Comparison of ENCODE assay signal across 9 mouse cellular contexts in genomic region chr11:68750938-68751337, GRCm38 (mm10). TPM values are rescaled to one million over a fixed set of nuclear protein-coding genes. Genes with fewer than 3 reads are reported as not detected.
DNase-seq lines count a peak whose midpoint lies in the region.
"Had no signal": no experiment of that assay in that cellular context is flagged by ENCODE, and none has a peak within 500 bp of the region (broad histone marks: within the 10 kb centered on the region; RNA-seq: fewer than 3 reads in every experiment).

No protein-coding gene starts in this region.

- H3K4me1 ChIP-seq in hindbrain, embryonic 10.5 days (replicated peaks): peaks cover 13% of the 10 kb centered on the region

- peak; percentile 40 for DNase-seq in adrenal gland, postnatal 14 days
- DNase-seq in adrenal gland, postnatal 4 days (ENCODE audit: low spot score in 2 of 2): no peak
- peak; percentile 38 for DNase-seq in ovary, postnatal 36 days (ENCODE audit: low spot score)
- DNase-seq in ovary, adult 18-20 months (ENCODE audit: low spot score): no peak
- DNase-seq in kidney, adult 9 months: peak; percentile 35
- peak; percentile 32 for DNase-seq in naive thymus-derived CD4-positive, alpha-beta T cell, adult 2 months (ENCODE audit: low read depth)
- no peak for DNase-seq in hindbrain, embryonic 10.5 days (ENCODE audit: low spot score)
- no peak for DNase-seq in embryo, embryonic 10 days (ENCODE audit: low spot score)

- H3K4me3 ChIP-seq in hindbrain, embryonic 10.5 days: no peak overlapping the region

- no peaks in the 10 kb centered on the region for H3K9me3 ChIP-seq in hindbrain, embryonic 10.5 days

- 87% methylated on average over 8 of the region's 8 CpGs for WGBS in hindbrain, embryonic 10.5 days

- no peak overlapping the region for H3K27ac ChIP-seq in hindbrain, embryonic 10.5 days
- H3K27ac ChIP-seq: macrophage had no signal

- H3K27me3 ChIP-seq in hindbrain, embryonic 10.5 days (ENCODE audit: insufficient read depth, poor library complexity, severe bottlenecking): no peaks in the 10 kb centered on the region

- peaks cover 83% of the 10 kb centered on the region for H3K36me3 ChIP-seq in hindbrain, embryonic 10.5 days

RNA-seq across cellular contexts. Expression of gene Myh10, which starts 59.6 kb away (rescaled TPM):
- total RNA-seq in adrenal gland, postnatal 14 days (2021): 34.4 and 36.0 TPM in 2 replicates
- 10 to 100 TPM; 69.4 to 98.3 TPM for total RNA-seq in adrenal gland, postnatal 4 days (2021)
- 111 and 143 TPM in 2 replicates for polyA plus RNA-seq in hindbrain, embryonic 10.5 days (2016; fragmentation: Nextera tagmentation; extraction: Ambion mirVana)

Comparison
In these comparisons a context has a peak if more than half of its experiments do, and no peak if none do; other contexts are left out.
1. DNase-seq: peak in adrenal gland, postnatal 14 days (single experiment), ovary, postnatal 36 days (single experiment), kidney, adult 9 months (single experiment) and naive thymus-derived CD4-positive, alpha-beta T cell, adult 2 months (single experiment); none in adrenal gland, postnatal 4 days (0 of 2), ovary, adult 18-20 months (single experiment), hindbrain, embryonic 10.5 days (single experiment) and embryo, embryonic 10 days (single experiment).